Mouse (Mus musculus) induced T-regulatory cell, adult 2 months (primary cell): Measurements from ENCODE around the gene Ppp4r3a.

Experiments used
- DNase-seq: peaks from one replicate; pipeline ENCODE4 v3.0.0-alpha.2; 2012; ENCODE audit warnings: low read depth

The Ppp4r3a gene

DNA sequence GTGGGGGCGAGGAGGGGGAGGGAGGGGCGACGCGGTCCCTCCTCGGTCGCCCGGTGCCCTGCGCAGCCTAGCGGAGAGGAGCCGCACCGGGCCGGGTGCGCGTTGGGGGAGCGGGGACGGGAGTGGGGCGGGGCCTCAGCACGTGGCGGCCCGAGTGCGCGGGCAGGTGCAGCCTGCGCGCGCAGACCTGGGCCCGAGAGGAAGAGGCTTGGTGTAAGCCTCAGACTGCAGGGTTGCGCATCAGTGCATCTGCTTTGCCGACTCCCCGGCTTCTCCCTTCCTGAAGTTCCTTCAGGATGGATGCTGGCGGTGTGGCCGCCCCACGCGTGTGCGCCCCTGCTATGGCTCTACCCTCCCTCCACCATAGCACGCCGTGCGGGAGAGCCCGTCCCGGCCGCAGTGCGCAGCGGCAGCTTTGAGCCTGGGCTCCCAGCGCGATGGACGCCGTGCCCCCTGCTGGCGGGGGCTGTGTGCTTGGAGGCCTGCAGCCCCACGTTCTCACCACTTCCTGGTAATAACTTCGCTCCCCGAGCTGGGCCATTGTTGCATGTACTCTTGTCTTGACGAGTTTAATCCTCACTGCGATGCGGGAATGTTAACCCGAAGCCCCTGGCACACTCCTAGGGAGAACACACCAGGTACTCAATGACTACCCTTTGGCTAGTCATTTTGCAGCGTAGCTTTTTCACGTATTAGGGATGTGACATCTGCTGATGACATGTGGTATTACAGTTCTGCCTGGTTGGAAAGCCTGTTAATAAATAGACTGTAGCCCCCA is 54.4 kb downstream of the Ppp4r3a start, which contains the start of gene Ccdc88c:
Gene Ccdc88c, minus strand, starts transcription at position 103 of the 778 bp plus-strand sequence.
- DNase-seq = peak; percentile 97

- DNase-seq = no peak
Measured at GRCm38 (mm10) chr12:101028247-101028953, 55.1 kb downstream of the Ppp4r3a start.

DNA sequence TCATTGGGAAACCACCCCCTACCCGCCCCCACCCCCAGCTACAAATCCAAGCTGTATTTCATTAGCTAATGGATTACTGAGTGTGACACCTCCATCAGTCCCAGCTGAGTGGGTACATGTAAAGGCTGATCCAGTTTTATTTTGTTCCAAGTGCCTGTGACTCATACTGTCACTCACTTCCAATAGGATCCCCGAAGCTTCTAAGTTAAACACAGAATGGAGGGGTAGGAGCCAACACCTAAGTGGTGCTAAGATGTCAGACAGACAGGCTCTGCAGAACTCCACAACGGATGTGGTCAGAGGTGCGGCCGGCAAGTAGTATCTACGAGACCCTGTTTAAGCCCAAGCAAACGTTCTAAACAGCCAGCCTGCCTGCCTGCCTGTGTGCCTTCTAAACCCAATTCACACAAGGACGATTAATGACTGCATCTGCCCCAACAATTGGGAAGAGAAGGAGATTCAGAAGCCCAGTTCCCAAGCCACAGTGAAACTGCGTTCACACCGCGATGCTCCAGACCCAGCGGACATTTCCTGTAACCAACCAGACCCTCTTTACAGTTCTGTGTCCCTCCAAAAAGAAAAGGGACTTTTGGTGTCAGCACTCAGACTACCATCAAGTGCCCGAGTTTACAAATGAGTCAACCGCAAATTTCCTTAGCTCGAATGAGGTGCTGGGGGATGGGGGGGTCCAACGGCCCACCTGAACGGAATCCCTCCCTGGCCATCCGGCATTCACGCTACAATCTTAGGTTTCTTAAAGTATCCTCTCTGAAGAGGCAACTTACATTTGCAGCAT is 55.9 kb downstream of the Ppp4r3a start:
- DNase-seq = peak; percentile 83

DNA sequence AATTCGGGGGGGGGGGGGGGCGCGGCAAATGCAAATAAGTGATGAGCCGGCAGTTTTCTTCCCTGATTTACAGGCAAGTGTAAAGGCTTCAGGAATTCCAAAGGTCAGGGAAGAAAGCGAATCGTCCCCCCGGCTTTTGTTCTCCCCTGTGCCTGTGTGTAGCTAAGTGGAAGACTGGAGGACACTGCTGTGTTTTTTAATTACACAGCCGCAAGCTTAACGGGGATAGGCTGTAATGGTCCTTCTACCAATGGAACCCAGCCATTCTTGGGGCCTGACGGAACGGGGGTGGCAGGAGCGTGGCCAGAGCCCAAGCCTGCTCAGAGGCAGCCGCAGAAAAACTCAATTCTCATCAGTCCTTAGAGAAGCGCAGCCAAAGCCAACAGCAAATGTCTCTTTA is 56.6 kb downstream of the Ppp4r3a start:
- DNase-seq = no peak

- DNase-seq = peak; percentile 81
Measured at GRCm38 (mm10) chr12:101026518-101026917, 57.0 kb downstream of the Ppp4r3a start.

GRCm38 (mm10) chr12:101026025-101026424 is 57.5 kb downstream of the Ppp4r3a start:
- DNase-seq = no peak

- DNase-seq = peak; percentile 54
Measured at GRCm38 (mm10) chr12:101025379-101025778, 58.1 kb downstream of the Ppp4r3a start.

GRCm38 (mm10) chr12:101024824-101025223 is 58.7 kb downstream of the Ppp4r3a start:
- DNase-seq = no peak

DNA sequence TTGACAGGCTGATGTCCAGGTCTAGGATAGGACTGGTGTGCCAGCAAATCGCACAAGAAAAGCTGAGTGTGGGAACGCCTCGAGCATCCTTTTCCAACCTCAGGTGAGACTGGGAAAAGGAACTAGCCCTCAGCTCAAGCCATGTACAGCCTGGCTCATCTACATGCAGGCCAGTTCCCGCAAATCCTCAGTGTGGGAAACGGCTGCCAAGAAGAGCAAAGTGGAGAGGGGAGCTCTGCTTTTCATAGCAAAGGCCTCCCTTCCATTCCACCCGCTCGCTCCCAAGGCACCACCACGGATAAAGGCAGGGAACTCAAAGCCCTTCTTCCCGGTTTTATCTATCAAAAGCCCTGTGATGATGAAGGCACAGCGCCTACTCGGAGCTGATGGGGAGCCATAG is 60.4 kb downstream of the Ppp4r3a start:
- DNase-seq = peak; percentile 9

GRCm38 (mm10) chr12:101022353-101022752 is 61.1 kb downstream of the Ppp4r3a start:
- DNase-seq = peak; percentile 19

DNA sequence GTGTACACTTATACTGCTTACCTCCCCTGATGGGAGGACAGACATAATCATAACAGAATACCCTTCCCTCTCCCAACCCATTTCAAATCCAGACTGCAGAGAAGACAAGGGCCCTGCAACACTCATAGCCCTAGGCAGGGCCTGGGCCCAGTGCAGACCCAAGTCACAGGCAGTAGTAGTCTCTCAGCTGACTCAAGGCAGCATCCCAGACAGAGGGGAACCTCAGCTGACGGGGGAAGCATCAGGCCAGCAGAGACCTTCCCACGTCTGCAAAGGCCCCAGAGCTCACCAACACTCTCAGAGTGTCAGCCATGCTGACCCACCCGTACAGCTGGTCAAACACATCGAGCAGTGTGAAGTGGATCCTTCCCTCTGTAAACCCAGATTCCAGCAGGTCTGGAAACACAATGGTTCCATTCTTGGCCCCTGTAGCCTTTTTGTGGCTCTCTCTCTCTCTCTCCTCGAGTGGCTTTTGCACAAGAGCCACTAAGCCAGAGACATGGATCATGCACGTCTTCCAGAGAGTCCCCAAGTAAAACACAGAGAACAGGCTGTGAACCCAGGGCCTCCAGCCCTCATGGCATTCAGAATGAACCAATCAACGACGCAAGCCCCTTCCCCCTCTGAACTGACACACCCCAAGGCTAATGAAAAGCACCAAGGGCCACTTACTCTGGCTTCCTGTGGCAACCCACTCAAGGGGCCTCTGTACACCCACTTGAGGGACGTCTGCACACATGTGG is 61.8 kb downstream of the Ppp4r3a start:
- peak; percentile 8 for DNase-seq

- DNase-seq = peak; percentile 13
Measured at GRCm38 (mm10) chr12:101020210-101021015, 63.1 kb downstream of the Ppp4r3a start.

DNA sequence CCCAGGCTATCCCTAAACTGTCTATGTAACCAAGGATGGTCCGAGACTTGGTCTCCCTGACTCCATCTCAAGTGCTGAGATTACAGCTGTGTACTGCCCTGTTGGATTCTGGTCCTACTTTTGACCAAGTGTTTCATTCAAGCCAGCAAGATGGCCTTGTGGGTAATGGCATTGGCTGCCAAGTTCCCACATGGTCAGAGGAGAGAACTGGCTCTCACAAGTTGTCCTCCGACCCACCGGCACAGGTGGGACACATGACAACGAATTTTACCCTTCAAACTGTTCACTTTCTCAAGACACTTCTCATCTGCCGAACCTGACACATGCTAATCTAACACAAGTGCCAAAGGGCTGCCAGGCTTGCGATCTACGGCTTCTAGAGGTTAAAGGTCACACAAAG is 64.1 kb downstream of the Ppp4r3a start:
- DNase-seq = no peak

GRCm38 (mm10) chr12:101019031-101019430 is 64.5 kb downstream of the Ppp4r3a start:
- no peak for DNase-seq

- DNase-seq = peak; percentile 84
Measured at GRCm38 (mm10) chr12:101017971-101018371, 65.5 kb downstream of the Ppp4r3a start.

DNA sequence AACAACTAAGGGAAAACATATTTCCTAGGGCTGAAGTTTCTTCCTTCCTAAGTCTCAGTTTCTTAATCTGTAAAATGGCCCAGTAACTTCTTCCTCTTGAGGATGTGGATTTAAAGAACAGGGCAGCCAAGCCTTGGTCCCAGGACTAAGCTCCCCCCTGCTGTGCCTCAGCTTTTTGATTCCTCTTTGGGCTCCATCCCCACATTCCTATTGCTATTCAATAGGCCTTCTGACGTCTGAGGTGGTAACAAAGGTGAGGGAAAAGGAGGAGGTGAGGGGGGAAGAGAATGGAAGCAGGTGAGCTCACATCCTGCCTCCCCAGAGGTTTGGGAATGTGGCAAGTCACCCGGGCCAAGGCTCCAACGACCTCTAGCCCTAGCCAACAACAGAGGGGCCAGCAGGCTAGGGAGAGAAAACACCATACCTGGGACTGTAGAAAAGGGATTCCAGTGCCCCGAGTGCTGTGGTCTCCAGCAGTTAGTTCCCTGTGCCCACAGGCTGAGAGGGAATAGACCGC is 67.0 kb downstream of the Ppp4r3a start:
- no peak for DNase-seq

DNA sequence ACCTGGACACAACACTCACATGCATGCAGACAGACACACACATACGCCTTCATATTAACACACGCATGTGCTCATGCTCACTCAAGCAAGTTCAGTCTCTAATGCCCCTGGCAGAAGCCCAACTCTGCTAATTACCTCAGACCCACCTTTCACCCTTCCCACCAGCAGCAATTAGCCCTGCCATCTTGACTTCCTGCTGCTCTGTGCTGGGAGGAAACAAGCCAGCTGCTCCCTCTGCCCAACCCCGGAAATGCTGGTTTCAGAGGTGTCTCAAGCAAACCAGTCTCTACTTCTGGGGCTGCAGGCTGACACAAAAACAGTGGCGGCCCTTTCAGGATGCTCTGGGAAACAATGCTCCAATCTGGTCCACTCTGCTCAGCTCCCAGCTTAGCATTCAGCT is 67.6 kb downstream of the Ppp4r3a start:
- peak; percentile 91 for DNase-seq

- DNase-seq = peak; percentile 57
Measured at GRCm38 (mm10) chr12:101015165-101015560, 68.3 kb downstream of the Ppp4r3a start.

GRCm38 (mm10) chr12:101014549-101015164 is 68.8 kb downstream of the Ppp4r3a start:
- DNase-seq = no peak

GRCm38 (mm10) chr12:101013668-101014067 is 69.8 kb downstream of the Ppp4r3a start:
- peak; percentile 76 for DNase-seq
